Mouse (Mus musculus) hindbrain, embryonic 12.5 days (tissue): ENCODE results near the gene Rere. TPM values are rescaled to one million over a fixed set of nuclear protein-coding genes. Genes with fewer than 3 reads are reported as not detected.
"Not testable (repeated sequence)": the region's sequence is repeated elsewhere in the genome, so short reads cannot be mapped to it uniquely, and the experiment has no call there.

ENCODE experiments used
- ATAC-seq: fragments of 200-750 bp; cut with Nextera tagmentation; 2 replicates; pipeline ENCODE4 v1.8.0; 2017; ENCODE audit warnings: moderate TSS enrichment; ENCODE audit not compliant: low FRiP score
- H3K27ac ChIP-seq: fragments of 300-500 bp; sonication (generic); 2 replicates; pipeline ENCODE4 v1.5.1; 2016; ENCODE audit warnings: mild to moderate bottlenecking
- H3K27me3 ChIP-seq: fragments of 300-500 bp; sonication (generic); 2 replicates; pipeline ENCODE4 v1.6.1; 2016; ENCODE audit warnings: mild to moderate bottlenecking
- H3K36me3 ChIP-seq: fragments of 300-500 bp; sonication (generic); 2 replicates; pipeline ENCODE4 v1.6.1; 2016; ENCODE audit warnings: mild to moderate bottlenecking
- H3K4me1 ChIP-seq: fragments of 300-500 bp; sonication (generic); 2 replicates; pipeline ENCODE4 v1.6.1; 2016
- H3K4me2 ChIP-seq: fragments of 300-500 bp; sonication (generic); replicated peaks from 2 replicates; pipeline ENCODE4 v1.6.1; 2016; ENCODE audit warnings: mild to moderate bottlenecking
- H3K4me3 ChIP-seq: fragments of 300-500 bp; sonication (generic); 2 replicates; pipeline ENCODE4 v1.5.1; 2016; ENCODE audit warnings: mild to moderate bottlenecking
- H3K9ac ChIP-seq: fragments of 300-500 bp; sonication (generic); 2 replicates; pipeline ENCODE4 v1.6.1; 2016; ENCODE audit warnings: mild to moderate bottlenecking, moderate library complexity
- H3K9me3 ChIP-seq: fragments of 300-500 bp; sonication (generic); replicated peaks from 2 replicates; pipeline ENCODE4 v1.6.1; 2016; ENCODE audit warnings: mild to moderate bottlenecking
- WGBS: fragments of 180-500 bp; shearing (Covaris S2); methylation state at CpG from one replicate; pipeline ENCODE4 v1.1.7; 2016; 5-methylcytosine and 5-hydroxymethylcytosine counted together
- polyA plus RNA-seq: library from polyadenylated mRNA; unstranded; fragments of >200 nt; fragmentation: Nextera tagmentation; extraction: Ambion mirVana; gene quantifications from 2 replicates; pipeline ENCODE4 v1.2.1, GENCODE M21; 2016

The Rere gene
- polyA plus RNA-seq, 1 experiment from 2014 or later = 60.5 TPM

DNA sequence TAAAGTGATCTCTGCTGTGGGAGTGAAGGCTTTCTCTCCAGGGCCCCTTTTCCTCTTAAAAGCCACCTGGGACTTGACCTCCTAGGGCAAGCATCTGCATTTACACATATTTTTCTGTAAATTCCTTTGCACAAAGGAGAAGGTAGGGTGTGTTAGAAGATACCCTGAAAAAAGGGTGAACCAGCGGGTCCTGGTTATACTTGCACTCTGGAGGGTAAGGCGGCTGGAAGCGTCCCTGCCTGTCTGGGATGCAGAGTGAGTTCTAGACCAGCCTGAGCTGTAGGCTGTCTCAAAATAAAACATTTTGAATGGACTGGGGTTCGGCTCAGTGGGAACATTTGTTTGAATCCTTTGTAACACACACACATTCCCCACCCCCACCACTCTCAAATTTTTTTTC is 310.2 kb downstream of the Rere start:
- H3K9me3 ChIP-seq = no peaks in the 10 kb centered on the region
- H3K36me3 ChIP-seq = no peaks in the 10 kb centered on the region
- 61% methylated on average over 4 of the region's 4 CpGs for WGBS
- H3K27me3 ChIP-seq = no peaks in the 10 kb centered on the region
- H3K9ac ChIP-seq = no peak overlapping the region
- peaks cover 29% of the 10 kb centered on the region for H3K4me1 ChIP-seq
- H3K4me3 ChIP-seq = no peak overlapping the region
- H3K27ac ChIP-seq = no peak overlapping the region; the same call in 1 of the 2 replicates
- H3K4me2 ChIP-seq = no peak overlapping the region
- ATAC-seq = no peak

DNA sequence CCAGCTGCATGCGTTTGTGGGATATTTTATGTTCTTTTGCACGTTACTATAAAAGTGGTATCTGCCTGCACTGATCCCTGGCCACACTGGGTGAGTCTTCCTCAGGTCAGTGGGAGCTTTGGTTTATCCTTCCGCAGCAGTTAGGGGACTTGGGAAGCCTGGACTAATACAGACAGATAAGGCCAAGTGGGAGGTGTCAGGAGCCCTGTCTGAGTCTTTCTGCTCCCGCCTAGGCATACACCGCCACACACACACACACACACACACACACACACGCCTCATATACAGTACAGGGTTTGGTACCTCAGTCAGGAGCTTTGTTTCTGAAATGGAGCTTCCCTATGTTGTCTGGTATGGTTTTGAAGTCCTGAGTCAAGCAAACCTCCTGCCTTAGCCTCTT is 310.6 kb downstream of the Rere start:
- WGBS = 95% methylated on average over 6 of the region's 6 CpGs
- Histone ChIP-seq H3K36me3 (no peaks in the 10 kb centered on the region), H3K9ac (no peak overlapping the region), H3K4me1 (peaks cover 25% of the 10 kb centered on the region), H3K4me2 (no peak overlapping the region), H3K9me3 (no peaks in the 10 kb centered on the region), H3K27ac (peak overlapping the region; percentile 40; the same call in 1 of the 2 replicates), H3K4me3 (no peak overlapping the region), H3K27me3 (no peaks in the 10 kb centered on the region)
- ATAC-seq = no peak

DNA sequence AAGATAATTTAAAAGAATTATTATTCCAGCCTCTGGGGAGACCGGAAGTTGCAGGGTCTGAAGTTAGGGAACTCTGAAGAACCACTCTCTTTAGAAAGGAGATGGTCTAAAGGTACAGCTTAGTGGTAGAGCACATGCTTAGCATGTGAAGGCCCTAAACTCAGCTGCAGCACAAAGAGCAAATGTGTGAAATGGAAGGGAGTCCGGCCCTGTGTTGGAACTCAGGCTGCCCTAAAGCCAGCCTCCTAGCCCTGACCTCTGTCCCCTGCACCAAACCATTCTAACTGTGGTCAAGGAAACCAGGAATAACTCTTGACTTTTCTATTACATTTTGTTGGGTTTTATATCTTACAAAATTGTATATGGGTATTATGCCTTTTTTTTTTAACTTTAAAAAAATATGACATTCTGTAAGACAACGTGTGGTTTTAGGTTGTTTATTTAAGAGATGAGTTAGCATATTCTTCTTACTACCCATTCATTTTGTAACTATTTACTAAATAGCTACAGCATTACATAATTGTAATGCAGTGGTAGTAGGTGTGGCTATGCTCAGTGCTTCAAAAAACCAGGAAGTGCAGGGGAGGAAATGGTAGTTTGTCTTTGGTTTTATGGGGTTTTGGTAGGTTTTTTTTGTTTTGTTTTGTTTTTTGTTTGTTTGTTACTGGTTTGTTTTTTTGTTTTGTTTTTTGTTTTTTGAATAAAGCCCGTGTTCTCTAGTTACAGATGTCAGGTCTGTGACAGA is 312.2 kb downstream of the Rere start:
- no peak overlapping the region for H3K27ac ChIP-seq
- ATAC-seq = no peak
- no peak overlapping the region for H3K9ac ChIP-seq
- H3K4me2 ChIP-seq = no peak overlapping the region
- no peak overlapping the region for H3K4me3 ChIP-seq
- H3K9me3 ChIP-seq = no peaks in the 10 kb centered on the region
- WGBS = 84% methylated on average over 4 of the region's 4 CpGs
- H3K4me1 ChIP-seq = peaks cover 19% of the 10 kb centered on the region
- no peaks in the 10 kb centered on the region for H3K36me3 ChIP-seq
- no peaks in the 10 kb centered on the region for H3K27me3 ChIP-seq

DNA sequence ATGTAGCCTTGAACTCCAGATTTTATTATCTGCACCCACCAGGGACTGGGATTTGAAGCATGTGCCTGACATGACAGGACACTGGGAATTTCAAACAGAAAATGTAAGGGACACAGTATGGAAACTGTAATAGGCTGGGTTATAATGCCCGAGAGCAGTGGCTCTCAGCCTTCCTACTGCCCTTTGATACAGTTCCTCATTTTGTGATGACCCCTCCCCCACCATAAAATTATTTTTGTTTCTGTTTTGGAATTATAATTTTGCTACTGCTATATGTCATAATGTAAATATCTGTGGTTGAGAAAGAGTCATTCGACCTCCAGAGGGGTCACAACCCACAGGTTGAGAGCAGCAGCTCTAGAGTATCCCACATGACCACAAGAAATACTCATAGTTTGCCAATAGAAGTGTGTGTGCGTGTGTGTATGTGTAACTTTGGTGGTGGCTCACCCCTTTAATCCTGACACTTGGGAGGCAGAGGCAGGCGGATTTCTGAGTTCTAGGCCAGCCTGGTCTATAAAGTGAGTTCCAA is 312.9 kb downstream of the Rere start:
- 92% methylated on average over 4 of the region's 4 CpGs for WGBS
- ATAC-seq = no peak
- Histone ChIP-seq H3K36me3 (no peaks in the 10 kb centered on the region), H3K9me3 (no peaks in the 10 kb centered on the region), H3K4me1 (peaks cover 21% of the 10 kb centered on the region), H3K27me3 (no peaks in the 10 kb centered on the region), H3K27ac (no peak overlapping the region), H3K4me2 (no peak overlapping the region), H3K9ac (no peak overlapping the region), H3K4me3 (no peak overlapping the region)

DNA sequence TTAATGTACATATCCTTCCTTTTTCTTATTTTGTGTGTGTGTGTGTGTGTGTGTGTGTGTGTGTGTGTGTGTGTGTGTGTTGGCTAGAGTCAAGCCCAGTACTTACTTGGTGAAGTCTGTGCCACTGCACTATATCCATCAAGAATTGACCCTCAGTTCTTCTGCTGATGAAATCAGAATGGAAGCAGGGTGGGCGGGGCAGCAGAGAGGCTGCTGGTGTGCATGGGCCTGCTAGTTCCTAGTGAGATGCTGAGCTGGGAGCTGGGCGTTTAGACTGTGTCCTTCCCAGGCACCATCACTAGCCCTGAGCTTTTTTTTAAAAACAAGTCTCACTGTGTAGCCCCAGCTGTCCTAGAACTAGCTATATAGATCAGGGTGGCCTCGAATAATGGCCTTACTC is 313.6 kb downstream of the Rere start:
- Histone ChIP-seq H3K4me1 (peaks cover 27% of the 10 kb centered on the region), H3K27ac (no peak overlapping the region), H3K9me3 (no peaks in the 10 kb centered on the region), H3K9ac (no peak overlapping the region), H3K4me2 (no peak overlapping the region), H3K27me3 (no peaks in the 10 kb centered on the region), H3K36me3 (no peaks in the 10 kb centered on the region), H3K4me3 (no peak overlapping the region)
- ATAC-seq = no peak
- 83% methylated on average over 3 of the region's 3 CpGs for WGBS

DNA sequence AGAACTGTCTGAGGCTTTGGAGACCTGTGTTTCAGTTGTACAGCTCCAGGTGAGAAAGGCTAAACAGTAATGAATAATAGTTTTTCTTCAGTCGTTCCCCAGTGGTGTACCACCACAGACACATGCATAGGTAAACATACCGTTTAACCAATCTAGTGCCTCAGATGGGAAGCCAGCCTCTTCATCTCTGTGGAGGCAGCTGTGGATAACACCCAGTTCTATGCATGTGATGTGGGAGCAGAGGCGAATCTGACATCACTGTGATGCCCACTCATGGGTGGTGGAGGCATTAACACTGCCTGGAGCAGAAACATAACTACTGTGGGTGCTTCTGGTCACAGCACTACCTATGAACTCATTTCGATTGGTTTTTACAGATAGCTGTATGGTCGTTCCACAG is 314.5 kb downstream of the Rere start:
- Histone ChIP-seq H3K4me2 (no peak overlapping the region), H3K4me1 (peaks cover 26% of the 10 kb centered on the region), H3K9me3 (no peaks in the 10 kb centered on the region), H3K27ac (no peak overlapping the region), H3K27me3 (no peaks in the 10 kb centered on the region), H3K9ac (no peak overlapping the region), H3K36me3 (no peaks in the 10 kb centered on the region), H3K4me3 (no peak overlapping the region)
- ATAC-seq = no peak
- WGBS = 88% methylated on average over 5 of the region's 5 CpGs

DNA sequence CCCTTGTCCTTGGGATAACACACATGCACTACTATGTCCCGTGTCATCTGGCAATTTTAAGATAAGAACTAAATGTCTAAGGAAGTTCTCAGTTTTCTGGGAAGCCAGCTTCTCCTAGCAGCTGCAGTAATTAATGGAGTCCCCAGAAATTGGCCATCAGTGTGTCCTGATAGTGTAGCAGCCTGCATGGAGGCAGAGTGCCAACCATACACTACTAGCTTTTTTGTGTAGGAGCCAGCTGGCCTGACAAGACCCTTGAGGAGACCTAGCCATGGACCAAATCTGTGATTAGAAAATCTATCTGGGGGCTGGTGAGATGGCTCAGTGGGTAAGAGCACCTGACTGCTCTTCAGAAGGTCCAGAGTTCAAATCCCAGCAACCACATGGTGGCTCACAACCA is 317.2 kb downstream of the Rere start:
- Histone ChIP-seq H3K27ac (no peak overlapping the region), H3K4me2 (no peak overlapping the region), H3K4me3 (no peak overlapping the region), H3K4me1 (peaks cover 17% of the 10 kb centered on the region), H3K36me3 (no peaks in the 10 kb centered on the region), H3K9ac (no peak overlapping the region), H3K27me3 (no peaks in the 10 kb centered on the region), H3K9me3 (no peaks in the 10 kb centered on the region)
- no peak for ATAC-seq
- 85% methylated on average over 1 of the region's 1 CpGs for WGBS

DNA sequence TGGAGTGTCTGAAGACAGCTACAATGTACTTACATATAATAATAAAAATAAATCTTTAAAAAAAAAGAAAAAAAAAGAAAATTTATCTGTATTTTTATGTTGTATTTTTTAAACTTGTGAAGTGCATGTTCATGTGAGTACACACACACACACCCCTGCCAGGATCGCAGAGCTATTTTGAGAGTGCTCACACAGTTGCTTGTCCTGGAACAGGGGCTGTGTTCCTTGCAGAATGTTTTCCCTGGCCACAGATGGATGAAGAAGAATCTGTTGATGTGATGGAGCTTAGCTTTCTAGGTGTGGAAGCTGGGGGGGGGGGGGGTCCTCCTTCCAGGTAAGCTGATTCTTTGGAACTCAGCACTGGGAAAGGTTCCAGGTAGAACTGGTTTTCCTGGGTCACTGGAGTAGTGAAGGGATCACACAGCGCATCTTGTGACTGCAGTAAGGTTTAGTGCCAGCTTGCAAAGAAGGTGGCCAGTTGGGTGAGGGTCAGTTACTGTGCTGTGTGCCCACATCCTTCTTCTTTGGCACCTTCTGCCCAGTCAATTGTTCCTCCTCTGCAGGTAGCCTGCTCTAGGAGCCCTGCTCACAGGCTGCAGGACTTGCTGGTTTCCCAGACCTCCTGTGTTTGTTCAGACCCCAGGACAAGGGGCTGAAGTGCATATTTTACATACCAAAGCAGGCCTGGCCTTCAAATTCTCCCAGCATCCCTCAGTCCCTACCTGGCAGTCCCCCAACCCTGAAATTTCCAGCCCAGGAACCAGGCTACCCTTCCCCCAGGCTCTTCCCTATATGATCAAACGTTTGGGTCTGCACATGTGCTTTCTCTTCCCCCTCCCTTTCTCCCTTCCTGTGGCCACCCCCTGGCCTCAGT is 317.9 kb downstream of the Rere start:
- H3K4me2 ChIP-seq = no peak overlapping the region
- H3K9me3 ChIP-seq = no peaks in the 10 kb centered on the region
- ATAC-seq = no peak
- no peaks in the 10 kb centered on the region for H3K36me3 ChIP-seq
- H3K4me3 ChIP-seq = no peak overlapping the region
- H3K27ac ChIP-seq = peak overlapping the region; percentile 48; the same call in 1 of the 2 replicates
- H3K27me3 ChIP-seq = no peaks in the 10 kb centered on the region
- peaks cover 19% of the 10 kb centered on the region for H3K4me1 ChIP-seq
- H3K9ac ChIP-seq = no peak overlapping the region
- WGBS = 71% methylated on average over 3 of the region's 3 CpGs

DNA sequence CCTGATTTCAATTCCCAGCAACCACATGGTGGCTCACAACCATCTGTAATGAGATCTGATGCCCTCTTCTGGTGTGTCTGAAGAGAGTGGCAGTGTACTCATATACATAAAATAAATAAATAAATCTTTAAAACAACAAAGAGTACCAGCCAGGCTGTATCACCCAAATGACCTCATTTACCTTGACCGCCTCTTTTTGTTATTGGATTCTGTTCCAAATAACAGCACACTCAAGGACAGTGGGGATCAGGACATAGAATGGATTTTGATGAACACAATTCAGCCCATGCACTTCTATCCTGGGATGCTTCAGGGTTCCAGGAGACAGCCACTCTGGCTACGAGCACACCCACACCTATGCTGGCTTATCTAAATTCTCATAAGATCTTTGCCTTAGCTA is 319.1 kb downstream of the Rere start:
- H3K4me1 ChIP-seq = peaks cover 28% of the 10 kb centered on the region
- not testable (repeated sequence) for ATAC-seq, H3K36me3 ChIP-seq, H3K27me3 ChIP-seq, H3K4me2 ChIP-seq, H3K9me3 ChIP-seq, H3K4me3 ChIP-seq, H3K27ac ChIP-seq, H3K9ac ChIP-seq
- WGBS = 96% methylated on average over 2 of the region's 2 CpGs

DNA sequence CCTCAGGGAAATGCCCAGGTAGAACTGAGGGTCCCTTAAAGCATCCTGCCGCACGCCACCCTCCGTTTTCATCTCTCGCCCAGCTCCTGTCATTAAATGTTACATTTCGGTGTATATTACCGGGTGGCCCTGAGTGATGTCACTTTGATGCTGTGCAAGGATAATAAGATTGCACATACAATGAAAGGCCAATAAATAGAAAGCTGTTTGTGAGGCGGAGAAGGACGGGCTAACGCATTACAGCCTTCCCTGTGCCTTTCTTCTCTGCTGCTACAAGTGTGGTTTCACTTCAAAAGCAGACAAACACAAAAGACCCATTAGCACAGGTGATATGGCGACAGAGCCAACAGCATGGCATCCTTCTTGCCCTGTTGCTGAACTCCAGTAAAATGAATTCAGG is 320.0 kb downstream of the Rere start:
- Histone ChIP-seq H3K9ac (no peak overlapping the region), H3K9me3 (no peaks in the 10 kb centered on the region), H3K36me3 (no peaks in the 10 kb centered on the region), H3K27me3 (no peaks in the 10 kb centered on the region), H3K4me3 (no peak overlapping the region), H3K4me1 (peaks cover 38% of the 10 kb centered on the region), H3K4me2 (no peak overlapping the region), H3K27ac (no peak overlapping the region)
- no peak for ATAC-seq
- 79% methylated on average over 10 of the region's 10 CpGs for WGBS

DNA sequence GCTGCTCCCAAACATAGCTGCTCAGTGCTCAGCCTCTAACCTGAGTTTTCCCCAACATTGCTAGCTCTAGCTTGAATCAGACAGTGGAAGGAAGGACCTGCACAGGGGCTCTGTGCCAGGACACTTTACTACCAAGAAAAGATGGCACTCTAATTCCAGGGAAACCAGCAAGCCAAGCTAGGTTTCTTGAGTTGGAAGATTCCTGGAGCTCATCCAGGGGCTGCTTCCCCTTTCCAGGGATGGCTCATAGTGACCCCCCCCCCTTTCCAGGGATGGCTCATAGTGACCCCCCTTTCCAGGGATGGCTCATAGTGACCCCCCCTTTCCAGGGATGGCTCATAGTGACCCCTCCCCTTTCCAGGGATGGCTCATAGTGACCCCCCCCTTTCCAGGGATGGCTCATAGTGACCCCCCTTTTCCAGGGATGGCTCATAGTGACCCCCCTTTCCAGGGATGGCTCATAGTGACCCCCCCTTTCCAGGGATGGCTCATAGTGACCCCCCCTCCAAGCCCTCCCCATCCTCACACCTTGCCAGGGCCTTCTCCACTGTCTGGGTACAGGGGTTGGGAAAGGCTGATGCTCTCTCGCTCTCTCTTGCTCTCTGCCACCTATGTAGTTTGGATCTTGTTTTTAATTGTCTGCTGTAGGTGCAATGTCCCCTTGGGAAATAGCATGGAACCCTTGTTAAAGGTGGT is 322.1 kb downstream of the Rere start:
- no peak for ATAC-seq
- no peaks in the 10 kb centered on the region for H3K36me3 ChIP-seq
- WGBS = 92% methylated on average over 1 of the region's 1 CpGs
- no peak overlapping the region for H3K4me2 ChIP-seq
- H3K4me3 ChIP-seq = no peak overlapping the region
- H3K9ac ChIP-seq = no peak overlapping the region
- H3K4me1 ChIP-seq = peaks cover 49% of the 10 kb centered on the region
- no peak overlapping the region for H3K27ac ChIP-seq
- H3K27me3 ChIP-seq = no peaks in the 10 kb centered on the region
- no peaks in the 10 kb centered on the region for H3K9me3 ChIP-seq

DNA sequence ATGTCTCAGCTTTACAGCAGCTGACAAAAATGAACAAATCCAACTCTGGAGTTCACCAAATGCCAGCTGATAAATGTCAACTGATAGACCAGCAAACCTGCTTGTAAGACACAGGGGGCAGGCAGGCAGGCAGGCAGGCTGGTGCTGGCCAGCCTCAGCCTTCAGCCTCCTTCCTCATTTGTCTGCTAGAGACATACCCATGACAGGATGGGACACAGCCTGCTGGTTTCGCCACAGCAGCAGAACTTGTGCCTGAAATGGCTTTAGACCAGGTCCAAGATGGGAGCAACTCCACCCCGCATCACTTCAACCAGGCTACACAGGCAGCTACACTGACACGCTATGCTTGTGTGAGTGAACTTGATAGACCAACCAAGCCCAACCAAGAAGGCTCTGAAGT is 324.4 kb downstream of the Rere start:
- no peak for ATAC-seq
- no peaks in the 10 kb centered on the region for H3K9me3 ChIP-seq
- no peak overlapping the region for H3K4me3 ChIP-seq
- H3K9ac ChIP-seq = 0 out of 2 replicates have a peak overlapping the region, but pooled peaks have one; percentile 28
- no peaks in the 10 kb centered on the region for H3K27me3 ChIP-seq
- 96% methylated on average over 3 of the region's 3 CpGs for WGBS
- H3K36me3 ChIP-seq = peaks cover 8% of the 10 kb centered on the region; the same call in 1 of the 2 replicates
- H3K4me2 ChIP-seq = no peak overlapping the region
- peak overlapping the region; percentile 88 for H3K27ac ChIP-seq
- peaks cover 41% of the 10 kb centered on the region for H3K4me1 ChIP-seq
